Mouse (Mus musculus) neural tube, embryonic 12.5 days (tissue): ENCODE measurements around the gene Gm20388. TPM values are rescaled to one million over a fixed set of nuclear protein-coding genes. Genes with fewer than 3 reads are reported as not detected.

Experiments
- ATAC-seq: fragments of 200-750 bp; cut with Nextera tagmentation; 2 replicates; pipeline ENCODE4 v1.8.0; 2017; ENCODE audit warnings: low read depth, mild to moderate bottlenecking, moderate TSS enrichment, moderate library complexity; ENCODE audit not compliant: low FRiP score
- H3K27ac ChIP-seq: fragments of 300-500 bp; sonication (generic); 2 replicates; pipeline ENCODE4 v1.5.1; 2016
- H3K27me3 ChIP-seq: fragments of 300-500 bp; sonication (generic); replicated peaks from 2 replicates; pipeline ENCODE4 v1.6.1; 2016; ENCODE audit warnings: mild to moderate bottlenecking
- H3K36me3 ChIP-seq: fragments of 300-500 bp; sonication (generic); 2 replicates; pipeline ENCODE4 v1.6.1; 2016; ENCODE audit warnings: mild to moderate bottlenecking
- H3K4me1 ChIP-seq: fragments of 300-500 bp; sonication (generic); 2 replicates; pipeline ENCODE4 v1.6.1; 2016
- H3K4me2 ChIP-seq: fragments of 300-500 bp; sonication (generic); replicated peaks from 2 replicates; pipeline ENCODE4 v1.6.1; 2016; ENCODE audit warnings: mild to moderate bottlenecking
- H3K4me3 ChIP-seq: fragments of 300-500 bp; sonication (generic); 2 replicates; pipeline ENCODE4 v1.5.1; 2016
- H3K9ac ChIP-seq: fragments of 300-500 bp; sonication (generic); 2 replicates; pipeline ENCODE4 v1.6.1; 2016; ENCODE audit warnings: mild to moderate bottlenecking
- H3K9me3 ChIP-seq: fragments of 300-500 bp; sonication (generic); 2 replicates; pipeline ENCODE4 v1.6.1; 2016; ENCODE audit warnings: mild to moderate bottlenecking
- WGBS: fragments of 180-500 bp; shearing (Covaris S2); methylation state at CpG from one replicate; pipeline ENCODE4 v1.1.7; 2016; 5-methylcytosine and 5-hydroxymethylcytosine counted together
- polyA plus RNA-seq: library from polyadenylated mRNA; unstranded; fragments of >200 nt; fragmentation: Nextera tagmentation; extraction: Ambion mirVana; gene quantifications from 2 replicates; pipeline ENCODE4 v1.2.1, GENCODE M21; 2016

Gm20388 gene
- polyA plus RNA-seq, 1 experiment from 2014 or later: not detected

- Histone ChIP-seq H3K9me3 (no peaks in the 10 kb centered on the region), H3K27ac (no peak overlapping the region), H3K4me1 (peaks cover 47% of the 10 kb centered on the region), H3K9ac (no peak overlapping the region), H3K4me3 (no peak overlapping the region), H3K27me3 (no peaks in the 10 kb centered on the region), H3K36me3 (no peaks in the 10 kb centered on the region), H3K4me2 (no peak overlapping the region)
- no peak for ATAC-seq
- WGBS: 82% methylated on average over 13 of the region's 13 CpGs
These were observed 348.6 kb downstream of the Gm20388 start for GRCm38 (mm10) chr8:120259206-120259605.

GRCm38 (mm10) chr8:120260677-120261076 lies 350.0 kb downstream of the Gm20388 start:
- H3K27ac ChIP-seq: no peak overlapping the region
- H3K9me3 ChIP-seq: no peaks in the 10 kb centered on the region
- no peak for ATAC-seq
- H3K4me3 ChIP-seq: no peak overlapping the region
- H3K36me3 ChIP-seq: no peaks in the 10 kb centered on the region
- no peaks in the 10 kb centered on the region for H3K27me3 ChIP-seq
- H3K9ac ChIP-seq: peak overlapping the region; percentile 14; the same call in 1 of the 2 replicates
- H3K4me1 ChIP-seq: peaks cover 56% of the 10 kb centered on the region
- 74% methylated on average over 5 of the region's 5 CpGs for WGBS
- peak overlapping the region; percentile 37; the same call in 1 of the 2 replicates for H3K4me2 ChIP-seq

- H3K4me3 ChIP-seq: no peak overlapping the region
- no peaks in the 10 kb centered on the region for H3K27me3 ChIP-seq
- H3K9ac ChIP-seq: peak overlapping the region; percentile 14; the same call in 1 of the 2 replicates
- no peaks in the 10 kb centered on the region for H3K9me3 ChIP-seq
- H3K4me2 ChIP-seq: peak overlapping the region; percentile 37
- no peak for ATAC-seq
- no peaks in the 10 kb centered on the region for H3K36me3 ChIP-seq
- whole genome bisulfite sequencing: 23% methylated on average over 21 of the region's 21 CpGs
- H3K4me1 ChIP-seq: peaks cover 61% of the 10 kb centered on the region
- H3K27ac ChIP-seq: 0 out of 2 replicates have a peak overlapping the region, but pooled peaks have one; percentile 32
These were observed 350.9 kb downstream of the Gm20388 start for GRCm38 (mm10) chr8:120261338-120262120.

- Histone ChIP-seq H3K36me3 (no peaks in the 10 kb centered on the region), H3K27ac (no peak overlapping the region), H3K4me1 (peaks cover 76% of the 10 kb centered on the region), H3K9me3 (no peaks in the 10 kb centered on the region), H3K4me3 (no peak overlapping the region), H3K4me2 (no peak overlapping the region; the same call in 1 of the 2 replicates), H3K9ac (no peak overlapping the region), H3K27me3 (no peaks in the 10 kb centered on the region)
- 88% methylated on average over 5 of the region's 5 CpGs for WGBS
- no peak for ATAC-seq
These were observed 353.2 kb downstream of the Gm20388 start for GRCm38 (mm10) chr8:120263879-120264278.

DNA sequence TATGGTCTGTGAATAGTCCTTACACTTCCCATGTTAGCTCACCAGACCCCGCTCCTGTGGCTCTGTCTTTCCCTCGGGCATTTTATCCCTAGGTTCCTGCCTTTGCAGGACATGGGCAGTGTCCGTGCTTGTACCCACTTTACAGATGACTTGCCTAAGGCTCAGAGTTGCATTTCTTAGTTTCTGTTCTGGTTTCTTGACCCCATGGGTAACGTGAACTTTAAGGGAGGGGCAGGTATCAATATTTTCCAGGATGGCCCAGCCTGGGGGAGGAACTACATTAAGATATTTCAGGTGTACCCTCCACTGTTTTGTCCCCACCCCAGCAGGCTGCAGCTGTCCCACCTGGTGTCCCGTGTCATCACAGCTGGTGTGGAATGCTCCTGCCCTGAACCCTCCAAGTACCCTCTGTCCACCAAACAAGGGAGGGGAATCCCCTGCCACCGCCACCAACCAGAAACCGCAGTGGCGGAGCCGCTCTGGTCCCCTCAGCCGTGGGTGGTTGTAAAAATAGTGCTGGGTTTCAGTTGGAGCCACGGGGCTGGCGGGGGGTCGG lies 353.8 kb downstream of the Gm20388 start:
- Histone ChIP-seq H3K4me3 (no peak overlapping the region), H3K27me3 (no peaks in the 10 kb centered on the region), H3K4me2 (peak overlapping the region; percentile 45), H3K9me3 (no peaks in the 10 kb centered on the region), H3K4me1 (peaks cover 82% of the 10 kb centered on the region), H3K36me3 (no peaks in the 10 kb centered on the region), H3K27ac (peak overlapping the region; percentile 80), H3K9ac (0 out of 2 replicates have a peak overlapping the region, but pooled peaks have one; percentile 35)
- ATAC-seq: no peak; the same call in 1 of the 2 replicates
- 22% methylated on average over 13 of the region's 13 CpGs for WGBS

DNA sequence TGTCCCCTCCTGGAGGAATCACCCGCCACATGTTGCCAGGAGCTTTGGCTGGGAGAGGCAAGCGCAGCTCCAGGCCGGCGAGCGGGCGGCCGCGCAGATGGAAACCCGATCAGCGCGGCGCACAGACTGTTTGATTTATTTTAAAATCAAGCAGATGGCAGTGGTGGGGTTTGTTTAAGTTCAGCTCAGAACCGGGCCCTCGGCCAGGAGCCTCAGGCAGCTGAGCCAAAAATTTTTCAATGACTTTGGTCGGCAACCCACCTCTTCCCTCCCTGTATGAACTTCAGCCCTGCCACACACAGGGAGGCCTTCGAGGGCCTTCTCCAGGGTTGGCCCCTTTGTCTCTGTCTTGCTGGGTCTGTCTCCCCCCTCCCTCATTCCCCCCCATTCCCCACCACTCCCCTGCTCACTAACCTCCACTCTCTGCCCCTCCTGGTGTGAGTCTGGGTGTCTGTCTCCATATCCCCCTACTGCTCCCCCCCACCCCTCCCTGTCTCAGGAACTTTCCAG lies 354.4 kb downstream of the Gm20388 start:
- Histone ChIP-seq H3K4me2 (peak overlapping the region; percentile 45), H3K9ac (peak overlapping the region; percentile 35; the same call in 1 of the 2 replicates), H3K27ac (peak overlapping the region; percentile 80), H3K27me3 (no peaks in the 10 kb centered on the region), H3K36me3 (no peaks in the 10 kb centered on the region), H3K4me3 (no peak overlapping the region), H3K9me3 (no peaks in the 10 kb centered on the region), H3K4me1 (peaks cover 85% of the 10 kb centered on the region)
- peak; percentile 78 for ATAC-seq
- under 1% methylated on average over 16 of the region's 16 CpGs for WGBS

DNA sequence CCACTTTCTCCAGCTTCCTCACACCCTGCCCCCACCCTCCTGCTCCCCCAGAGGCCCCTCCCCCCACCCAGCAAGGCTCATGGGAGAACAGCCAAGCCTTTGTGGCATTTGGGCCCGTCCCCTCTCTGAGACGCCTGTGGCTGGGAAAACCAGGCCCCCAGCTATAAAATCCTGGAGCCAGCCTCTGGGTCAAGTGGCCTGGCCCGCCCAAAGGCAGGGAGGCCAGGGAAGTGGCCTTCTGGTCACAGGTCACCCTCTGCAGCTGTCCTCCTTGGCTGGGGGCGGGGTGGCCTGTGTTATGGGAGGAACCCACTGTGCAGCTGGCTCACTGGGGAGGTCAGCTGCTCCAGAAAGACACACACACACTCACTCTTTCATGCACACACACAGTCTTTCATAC lies 354.8 kb downstream of the Gm20388 start:
- peak overlapping the region; percentile 35; the same call in 1 of the 2 replicates for H3K9ac ChIP-seq
- H3K4me2 ChIP-seq: peak overlapping the region; percentile 45
- no peak overlapping the region for H3K4me3 ChIP-seq
- H3K4me1 ChIP-seq: peaks cover 85% of the 10 kb centered on the region
- peak; percentile 57 for ATAC-seq
- no peaks in the 10 kb centered on the region for H3K27me3 ChIP-seq
- peak overlapping the region; percentile 80 for H3K27ac ChIP-seq
- H3K36me3 ChIP-seq: no peaks in the 10 kb centered on the region
- 3% methylated on average over 4 of the region's 4 CpGs for WGBS
- no peaks in the 10 kb centered on the region for H3K9me3 ChIP-seq

- Histone ChIP-seq H3K9ac (no peak overlapping the region), H3K4me2 (no peak overlapping the region), H3K27me3 (no peaks in the 10 kb centered on the region), H3K4me1 (peaks cover 69% of the 10 kb centered on the region), H3K9me3 (no peaks in the 10 kb centered on the region), H3K4me3 (no peak overlapping the region), H3K36me3 (no peaks in the 10 kb centered on the region), H3K27ac (no peak overlapping the region)
- 75% methylated on average over 19 of the region's 19 CpGs for WGBS
- no peak for ATAC-seq
These were observed 357.9 kb downstream of the Gm20388 start for GRCm38 (mm10) chr8:120268541-120268980.

- ATAC-seq: no peak
- 62% methylated on average over 13 of the region's 13 CpGs for WGBS
- H3K27ac ChIP-seq: no peak overlapping the region
- H3K9ac ChIP-seq: no peak overlapping the region
- no peaks in the 10 kb centered on the region for H3K9me3 ChIP-seq
- no peaks in the 10 kb centered on the region for H3K27me3 ChIP-seq
- H3K36me3 ChIP-seq: no peaks in the 10 kb centered on the region
- H3K4me1 ChIP-seq: peaks cover 58% of the 10 kb centered on the region
- H3K4me2 ChIP-seq: no peak overlapping the region
- no peak overlapping the region for H3K4me3 ChIP-seq
These were observed 359.8 kb downstream of the Gm20388 start for GRCm38 (mm10) chr8:120270449-120270848.

DNA sequence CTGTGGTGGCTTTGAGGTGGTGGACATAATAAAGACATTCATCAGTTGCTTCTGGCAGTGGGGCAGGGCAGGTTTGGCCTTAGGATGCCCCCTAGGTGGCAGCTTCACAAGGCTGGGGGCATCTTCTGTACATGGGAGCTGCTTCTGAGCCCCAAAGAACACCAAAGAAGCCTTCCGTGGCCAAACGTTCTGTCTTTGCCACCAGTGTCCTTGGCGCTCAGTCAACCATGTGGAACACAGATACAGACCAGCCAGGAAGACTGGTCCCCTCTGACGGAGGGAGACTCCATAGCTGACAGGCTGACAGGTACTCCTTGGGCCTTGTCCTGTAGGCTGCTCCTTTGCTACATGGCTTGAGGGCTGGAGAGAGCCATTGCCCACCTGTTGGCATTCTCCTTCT lies 362.8 kb downstream of the Gm20388 start:
- H3K4me1 ChIP-seq: peaks cover 56% of the 10 kb centered on the region
- H3K36me3 ChIP-seq: no peaks in the 10 kb centered on the region
- ATAC-seq: no peak
- no peak overlapping the region for H3K4me3 ChIP-seq
- H3K9ac ChIP-seq: no peak overlapping the region
- no peak overlapping the region for H3K4me2 ChIP-seq
- 0 out of 2 replicates have a peak, but pooled peaks cover 3% of the 10 kb centered on the region for H3K27me3 ChIP-seq
- H3K27ac ChIP-seq: no peak overlapping the region
- WGBS: 90% methylated on average over 4 of the region's 4 CpGs
- no peaks in the 10 kb centered on the region for H3K9me3 ChIP-seq

GRCm38 (mm10) chr8:120276051-120276890 lies 365.6 kb downstream of the Gm20388 start:
- Histone ChIP-seq H3K9me3 (no peaks in the 10 kb centered on the region), H3K4me1 (peaks cover 50% of the 10 kb centered on the region), H3K27ac (peak overlapping the region; percentile 78), H3K36me3 (no peaks in the 10 kb centered on the region), H3K4me2 (peak overlapping the region; percentile 81), H3K27me3 (0 out of 2 replicates have a peak, but pooled peaks cover 7% of the 10 kb centered on the region), H3K4me3 (peak overlapping the region; percentile 33), H3K9ac (peak overlapping the region; percentile 63)
- peak; percentile 80 for ATAC-seq
- 1% methylated on average over 49 of the region's 49 CpGs for WGBS
